Mouse (Mus musculus) E14TG2a.4 (cell line): ENCODE results near the gene Stambp.

Experiments
- CTCF ChIP-seq: conservative IDR thresholded peaks from 2 replicates; pipeline ENCODE4 v1.5.1; 2014; ENCODE audit warnings: low read length
- NANOG ChIP-seq: IDR thresholded peaks from 2 replicates; pipeline ENCODE4 v1.6.1; 2014; ENCODE audit warnings: borderline replicate concordance, low read length, mixed read lengths
- POU5F1 ChIP-seq: IDR thresholded peaks from 2 replicates; pipeline ENCODE4 v1.6.1; 2014; ENCODE audit warnings: low read length, borderline replicate concordance

DNA sequence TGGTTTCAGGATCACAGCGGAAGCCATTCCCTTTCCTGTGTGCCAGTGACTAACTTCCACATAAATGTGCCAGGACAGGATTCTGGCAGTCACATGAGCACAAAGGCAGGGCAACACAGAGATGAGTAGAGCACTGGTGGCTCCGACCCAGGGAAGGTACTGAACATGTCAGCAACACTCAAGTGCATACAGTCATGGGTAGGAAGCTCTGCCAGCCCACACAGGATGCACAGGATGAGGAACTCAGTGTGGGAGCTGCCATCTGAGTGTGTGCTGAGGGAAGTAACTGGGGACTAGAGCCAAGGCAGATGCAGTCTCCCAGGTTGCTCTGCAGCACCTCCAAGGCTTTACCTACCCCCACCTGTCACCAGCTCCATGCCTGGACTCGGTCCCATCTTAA, 69.9 kb downstream of the Stambp start:
- no peak for TF ChIP-seq CTCF
- TF ChIP-seq NANOG = no peak
- no peak for TF ChIP-seq POU5F1
